Comparison of ENCODE assay signal across 20 mouse cellular contexts in genomic region chr16:77009173-77009572, GRCm38 (mm10). TPM values are rescaled to one million over a fixed set of nuclear protein-coding genes. Genes with fewer than 3 reads are reported as not detected.
DNase-seq lines count a peak whose midpoint lies in the region; ATAC-seq and TF ChIP-seq lines count a peak whose summit lies in the region.
"Had no signal": no experiment of that assay in that cellular context is flagged by ENCODE, and none has a peak within 500 bp of the region (broad histone marks: within the 10 kb centered on the region; RNA-seq: fewer than 3 reads in every experiment).

No protein-coding gene starts in this region.

- 63% methylated on average over 5 of the region's 5 CpGs for WGBS in stomach, embryonic 16.5 days
- WGBS in stomach, postnatal 0 days: 50% methylated on average over 5 of the region's 5 CpGs

- no peak for TF ChIP-seq CTCF in stomach, postnatal 0 days (IDR thresholded peaks at IDR 0.05; ENCODE audit: low read depth)

- H3K9ac ChIP-seq in stomach, embryonic 16.5 days (ENCODE audit: low read length): no peak overlapping the region
- H3K9ac ChIP-seq in stomach, postnatal 0 days (ENCODE audit: low read length): no peak overlapping the region
- H3K9ac ChIP-seq: hindbrain, embryonic 12.5 days; midbrain, embryonic 12.5 days had no signal

- H3K36me3 ChIP-seq in stomach, embryonic 16.5 days (ENCODE audit: control insufficient read depth, insufficient read depth, low read length): no peaks in the 10 kb centered on the region
- H3K36me3 ChIP-seq in stomach, postnatal 0 days (ENCODE audit: control insufficient read depth, insufficient read depth, low read length): no peaks in the 10 kb centered on the region
- H3K36me3 ChIP-seq: hindbrain, embryonic 12.5 days; midbrain, embryonic 12.5 days had no signal

- ATAC-seq in stomach, embryonic 16.5 days (ENCODE audit: insufficient read depth, low FRiP score): no peak
- ATAC-seq in stomach, postnatal 0 days (ENCODE audit: low FRiP score, low TSS enrichment): no peak
- peak; percentile 33 for ATAC-seq in common myeloid progenitor, adult 5-6 weeks (replicated peaks; ENCODE audit: low read depth, poor library complexity, severe bottlenecking)
- ATAC-seq in megakaryocyte progenitor cell, adult 5-6 weeks (replicated peaks; ENCODE audit: poor library complexity): peak; percentile 46
- ATAC-seq: inflammation-experienced regulatory T-cells, adult 6 months; Patski had no signal

- DNase-seq in stomach, postnatal 0 days (ENCODE audit: low spot score): no peak
- peak; percentile 38 for DNase-seq in thymus, postnatal 25 days
- DNase-seq in layer of hippocampus, adult 9-10 months (ENCODE audit: low spot score): no peak
- DNase-seq in cerebellum, adult 11 months: no peak
- DNase-seq in kidney, adult 11 months: no peak
- DNase-seq: adrenal gland, postnatal 14 days; cerebellum, adult 11-12 months; cerebellum, postnatal 36 days; gastrocnemius, postnatal 14 days; kidney, adult 8-10 months; kidney, postnatal 25 days; lung, adult 2 months had no signal

- H3K27ac ChIP-seq in stomach, embryonic 16.5 days (ENCODE audit: low read length): peak overlapping the region; percentile 42; the same call in 1 of the 2 replicates
- H3K27ac ChIP-seq in stomach, postnatal 0 days (replicated peaks): no peak overlapping the region
- H3K27ac ChIP-seq: hindbrain, embryonic 12.5 days; midbrain, embryonic 12.5 days had no signal

- no peak for TF ChIP-seq EP300 in stomach, postnatal 0 days (optimal IDR thresholded peaks at IDR 0.05)

- no peak overlapping the region for H3K4me3 ChIP-seq in stomach, embryonic 16.5 days (replicated peaks; ENCODE audit: low read length)
- H3K4me3 ChIP-seq in stomach, postnatal 0 days (ENCODE audit: low read depth, low read length): no peak overlapping the region
- H3K4me3 ChIP-seq: hindbrain, embryonic 12.5 days; midbrain, embryonic 12.5 days had no signal

- no peak overlapping the region for H3K4me2 ChIP-seq in stomach, embryonic 16.5 days (ENCODE audit: low read depth, low read length)
- H3K4me2 ChIP-seq in stomach, postnatal 0 days (replicated peaks; ENCODE audit: low read depth): no peak overlapping the region
- H3K4me2 ChIP-seq: hindbrain, embryonic 12.5 days; liver, embryonic 11.5 days; midbrain, embryonic 12.5 days had no signal

- H3K9me3 ChIP-seq in stomach, embryonic 16.5 days (replicated peaks; ENCODE audit: control insufficient read depth, low read length): no peaks in the 10 kb centered on the region
- no peaks in the 10 kb centered on the region for H3K9me3 ChIP-seq in stomach, postnatal 0 days (ENCODE audit: control insufficient read depth, low read length)
- H3K9me3 ChIP-seq: hindbrain, embryonic 12.5 days; midbrain, embryonic 12.5 days had no signal

- H3K4me1 ChIP-seq in stomach, embryonic 16.5 days (ENCODE audit: control insufficient read depth, insufficient read depth, low read length): peaks cover 4% of the 10 kb centered on the region
- H3K4me1 ChIP-seq in stomach, postnatal 0 days (replicated peaks; ENCODE audit: control insufficient read depth, insufficient read depth): no peaks in the 10 kb centered on the region
- H3K4me1 ChIP-seq: hindbrain, embryonic 12.5 days had no signal

- no peaks in the 10 kb centered on the region for H3K27me3 ChIP-seq in stomach, embryonic 16.5 days (ENCODE audit: control insufficient read depth, insufficient read depth, low read length)
- H3K27me3 ChIP-seq in stomach, postnatal 0 days (ENCODE audit: control insufficient read depth, insufficient read depth, low read length): no peaks in the 10 kb centered on the region
- H3K27me3 ChIP-seq: hindbrain, embryonic 12.5 days; midbrain, embryonic 12.5 days had no signal

RNA-seq across cellular contexts. Expression of gene Usp25, which starts 4.3 kb away (rescaled TPM):
- polyA plus RNA-seq in stomach, embryonic 16.5 days (2015; fragmentation: Nextera tagmentation; extraction: Ambion mirVana): 12.0 and 13.1 TPM in 2 replicates
- 30.3 and 31.1 TPM in 2 replicates for polyA plus RNA-seq in stomach, postnatal 0 days (2015; fragmentation: Nextera tagmentation; extraction: Ambion mirVana)
- total RNA-seq in common myeloid progenitor, adult 5-6 weeks (2017): 83.1 and 97.4 TPM in 2 replicates
- 73.2 and 81.9 TPM in 2 replicates for total RNA-seq in megakaryocyte progenitor cell, adult 5-6 weeks (2015)
- total RNA-seq in megakaryocyte progenitor cell, adult 5-6 weeks (2017): 74.3 and 82.1 TPM in 2 replicates

Comparison
In these comparisons a context has a peak if more than half of its experiments do, and no peak if none do; other contexts are left out.
1. ATAC-seq: peak in common myeloid progenitor, adult 5-6 weeks (single experiment) and megakaryocyte progenitor cell, adult 5-6 weeks (single experiment); none in stomach, embryonic 16.5 days (single experiment) and stomach, postnatal 0 days (single experiment).